Mouse (Mus musculus) erythroblast, adult 5-6 weeks (primary cell): ENCODE measurements around the gene Podn. TPM values are rescaled to one million over a fixed set of nuclear protein-coding genes. Genes with fewer than 3 reads are reported as not detected.
"Not testable (repeated sequence)": the region's sequence is repeated elsewhere in the genome, so short reads cannot be mapped to it uniquely, and the experiment has no call there.

Experiments
- ATAC-seq: replicated peaks from 2 replicates; pipeline ENCODE4 v1.8.0; 2016; ENCODE audit warnings: moderate number of reproducible peaks, mild to moderate bottlenecking, moderate TSS enrichment, inconsistent platforms; ENCODE audit not compliant: poor library complexity, low FRiP score, severe bottlenecking
- total RNA-seq, 2 experiments: library from RNA; stranded (forward) in 1 of 2; stranded (reverse) in 1 of 2; fragments of 150-400 nt in 1 of 2; fragments of 200-764, 138-1000 nt in 1 of 2; gene quantifications; 2 replicates each; pipeline versions ENCODE4 v1.2.3 to v1.2.4; 2015 to 2017; ENCODE audit warnings: low replicate concordance in 2 of 2

The Podn gene
- total RNA-seq (2015; ENCODE audit: low replicate concordance) (not detected in 2 replicates), total RNA-seq (2017; ENCODE audit: low replicate concordance) (not detected in 2 replicates)

- no peak for ATAC-seq
Observed at GRCm38 (mm10) chr4:108096345-108096744, at the start of gene Podn. Gene Podn, minus strand, starts transcription at chr4:108096445.

- not testable (repeated sequence) for ATAC-seq
Observed at GRCm38 (mm10) chr4:108145554-108145953, 49.3 kb upstream of the Podn start.

- ATAC-seq = no peak
Observed at GRCm38 (mm10) chr4:108144880-108145279, 48.6 kb upstream of the Podn start, which contains the start of gene Scp2. Gene Scp2, minus strand, starts transcription at chr4:108144998.

- ATAC-seq = no peak
Observed at GRCm38 (mm10) chr4:108143778-108144177, 47.5 kb upstream of the Podn start.

GRCm38 (mm10) chr4:108143178-108143577 lies 46.9 kb upstream of the Podn start:
- not testable (repeated sequence) for ATAC-seq

GRCm38 (mm10) chr4:108136938-108137337 lies 40.7 kb upstream of the Podn start:
- ATAC-seq = no peak

GRCm38 (mm10) chr4:108130452-108130851 lies 34.2 kb upstream of the Podn start:
- no peak for ATAC-seq

GRCm38 (mm10) chr4:108128339-108128738 lies 32.1 kb upstream of the Podn start:
- no peak for ATAC-seq

- no peak for ATAC-seq
Observed at GRCm38 (mm10) chr4:108127516-108127915, 31.3 kb upstream of the Podn start.

GRCm38 (mm10) chr4:108126260-108126659 lies 30.0 kb upstream of the Podn start:
- no peak for ATAC-seq

- no peak for ATAC-seq
Observed at GRCm38 (mm10) chr4:108124104-108124503, 27.9 kb upstream of the Podn start.

- ATAC-seq = peak; percentile 96
Observed at GRCm38 (mm10) chr4:108117924-108118876, 22.0 kb upstream of the Podn start.

GRCm38 (mm10) chr4:108117488-108117887 lies 21.2 kb upstream of the Podn start:
- no peak for ATAC-seq

GRCm38 (mm10) chr4:108116466-108116865 lies 20.2 kb upstream of the Podn start:
- no peak for ATAC-seq

- ATAC-seq = no peak
Observed at GRCm38 (mm10) chr4:108110706-108111105, 14.5 kb upstream of the Podn start.

GRCm38 (mm10) chr4:108109728-108110127 lies 13.5 kb upstream of the Podn start:
- ATAC-seq = no peak

- no peak for ATAC-seq
Observed at GRCm38 (mm10) chr4:108092741-108093397, 3.4 kb downstream of the Podn start.

- ATAC-seq = no peak
Observed at GRCm38 (mm10) chr4:108083993-108084392, 12.3 kb downstream of the Podn start.

GRCm38 (mm10) chr4:108083032-108083735 lies 13.1 kb downstream of the Podn start:
- ATAC-seq = no peak

- ATAC-seq = no peak
Observed at GRCm38 (mm10) chr4:108082401-108082806, 13.8 kb downstream of the Podn start.
